Mouse (Mus musculus) G1E (cell line): Measurements from ENCODE around the gene Gadd45b.

Source experiments
- CTCF ChIP-seq: IDR thresholded peaks from 2 replicates; pipeline ENCODE4 v1.5.1; 2012; ENCODE audit warnings: low read depth, low read length, inconsistent platforms, mixed read lengths
- GATA1 ChIP-seq: IDR thresholded peaks from 2 replicates; pipeline ENCODE4 v1.6.1; 2012; ENCODE audit warnings: borderline replicate concordance, low read length, inconsistent platforms, mixed read lengths
- GATA2 ChIP-seq: IDR thresholded peaks from 2 replicates; pipeline ENCODE4 v1.6.1; 2012; ENCODE audit warnings: low read depth, low read length, inconsistent platforms, borderline replicate concordance

DNA sequence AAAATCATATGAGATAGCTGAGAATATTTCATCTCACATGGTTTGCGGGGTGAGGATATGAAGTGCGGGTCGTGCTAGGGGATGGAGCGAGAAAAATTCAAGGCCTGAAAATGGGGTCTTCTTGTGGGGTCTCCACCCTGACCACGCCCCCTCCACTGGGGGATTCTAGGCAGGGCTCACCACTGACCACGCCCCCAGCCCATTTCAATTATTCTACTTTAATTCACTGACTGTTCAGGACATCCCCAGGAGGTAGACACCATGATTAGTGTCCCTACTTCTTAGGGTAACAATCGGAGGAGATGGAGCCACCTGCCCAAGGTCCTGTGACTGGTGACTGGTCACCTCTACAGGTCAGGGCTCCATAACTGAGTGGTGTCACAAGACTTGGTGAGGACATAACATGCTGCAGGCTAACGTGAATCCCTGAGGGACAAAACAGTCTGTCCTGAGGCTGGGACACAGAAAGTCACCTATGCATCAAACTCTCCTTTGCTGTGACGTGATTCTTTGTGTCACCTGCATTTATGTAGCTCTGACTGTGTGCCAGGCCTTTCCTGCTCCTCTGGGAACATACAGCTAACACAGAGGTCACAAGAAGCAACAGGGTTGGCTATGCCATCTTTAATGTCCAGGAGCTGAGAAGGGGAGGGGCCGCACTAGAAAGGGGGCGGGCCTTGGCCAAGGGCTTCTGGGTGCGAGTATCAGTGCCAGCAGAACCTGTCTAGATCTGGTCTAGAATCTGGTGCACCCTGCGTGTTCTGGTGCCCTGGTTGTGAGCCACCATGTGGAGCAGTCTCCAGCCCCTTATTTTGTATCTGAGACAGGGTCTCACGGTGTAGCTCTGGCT, 4.5 kb downstream of the Gadd45b start:
- TF ChIP-seq CTCF: no peak
- no peak for TF ChIP-seq GATA2
- no peak for TF ChIP-seq GATA1
